Mouse (Mus musculus) small intestine, adult 2 months (tissue): ENCODE measurements around the gene N4bp3. TPM values are rescaled to one million over a fixed set of nuclear protein-coding genes. Genes with fewer than 3 reads are reported as not detected.
"Not testable (repeated sequence)": the region's sequence is repeated elsewhere in the genome, so short reads cannot be mapped to it uniquely, and the experiment has no call there.

Experiments
- H3K27ac ChIP-seq: fragments of 200-500 bp; 2 replicates; pipeline ENCODE4 v1.5.1; 2012; ENCODE audit warnings: low read depth, low read length, control low read depth, inconsistent platforms; ENCODE audit not compliant: insufficient read depth
- H3K27me3 ChIP-seq: fragments of 200-500 bp; 2 replicates; pipeline ENCODE4 v1.6.1; 2012; ENCODE audit warnings: mild to moderate bottlenecking, moderate library complexity, low read length, inconsistent platforms; ENCODE audit not compliant: control insufficient read depth, insufficient read depth
- H3K36me3 ChIP-seq: fragments of 200-500 bp; 2 replicates; pipeline ENCODE4 v1.6.1; 2012; ENCODE audit warnings: mild to moderate bottlenecking, low read length, control low read depth, inconsistent platforms; ENCODE audit not compliant: control insufficient read depth, insufficient read depth
- H3K4me1 ChIP-seq: fragments of 200-500 bp; 2 replicates; pipeline ENCODE4 v1.6.1; 2012; ENCODE audit warnings: low read length, inconsistent platforms, mixed read lengths; ENCODE audit not compliant: control insufficient read depth, insufficient read depth, insufficient read length
- H3K4me3 ChIP-seq: fragments of 200-500 bp; 2 replicates; pipeline ENCODE4 v1.5.1; 2012; ENCODE audit warnings: low read depth, mild to moderate bottlenecking, control low read depth, inconsistent platforms, low read length, moderate library complexity
- CTCF ChIP-seq: fragments of 200-500 bp; IDR thresholded peaks from 2 replicates; pipeline ENCODE4 v1.5.1; 2012; ENCODE audit warnings: low read depth, mild to moderate bottlenecking, control low read depth, inconsistent platforms, low read length, moderate library complexity, mixed read lengths; ENCODE audit not compliant: insufficient replicate concordance, insufficient read length; ENCODE audit errors: extremely low read depth
- POLR2A ChIP-seq: fragments of 200-500 bp; IDR thresholded peaks from 2 replicates; pipeline ENCODE4 v1.6.1; 2012; ENCODE audit warnings: low read depth, mild to moderate bottlenecking, control low read depth, inconsistent platforms, low read length, moderate library complexity
- WGBS: fragments of 180-500 bp; shearing (Covaris S2); methylation state at CpG from one replicate; pipeline ENCODE4 v1.1.7; 2018; 5-methylcytosine and 5-hydroxymethylcytosine counted together
- polyA plus RNA-seq: library from polyadenylated mRNA; depleted of rRNA; stranded (reverse); fragments of >200 nt; gene quantifications from 2 replicates; pipeline ENCODE4 v1.2.3, GENCODE M21; 2012; rRNA removed

N4bp3 gene
- polyA plus RNA-seq = 2.5 and 5.0 TPM in 2 replicates

DNA sequence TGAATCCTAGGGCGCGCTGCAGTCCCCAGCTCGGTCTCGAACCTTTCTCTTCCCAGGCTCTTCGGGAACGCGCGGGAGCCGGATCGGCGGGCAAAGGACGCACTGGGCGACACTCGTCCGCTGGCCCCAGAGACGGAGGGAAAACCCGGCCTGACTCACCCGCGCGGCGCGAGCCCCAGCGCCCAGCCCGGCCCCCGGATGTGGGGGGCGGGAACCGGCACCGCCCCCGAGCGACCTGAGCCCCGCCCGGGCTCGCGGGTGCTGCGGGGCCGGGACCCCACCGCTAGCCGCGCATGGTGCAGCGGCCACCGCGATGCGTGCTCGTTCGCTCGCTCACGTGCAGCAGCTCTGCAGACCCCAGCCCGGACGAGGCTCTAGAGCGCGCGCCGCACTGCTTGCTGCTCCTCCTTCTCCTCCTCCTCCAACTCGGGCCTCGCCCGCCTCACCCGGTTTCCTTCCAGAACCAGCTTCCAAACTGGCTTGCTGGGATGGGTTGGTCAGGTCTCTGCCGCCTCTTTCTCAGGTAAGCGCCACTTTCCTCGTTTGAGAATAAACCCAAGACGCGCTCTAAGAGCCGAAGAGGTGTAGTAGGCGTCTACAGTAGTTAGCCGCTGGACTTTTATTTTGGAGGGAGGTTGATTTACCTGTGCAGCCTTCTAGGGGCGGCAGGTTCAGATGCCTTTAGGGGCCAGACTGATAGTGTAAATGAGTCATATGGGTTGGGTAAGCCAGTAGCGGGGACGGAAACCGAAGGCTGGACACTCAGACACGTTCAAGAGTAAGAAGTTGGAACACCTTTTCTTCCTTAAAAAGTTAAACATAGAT, at the start of gene N4bp3, which contains the start of gene D930048N14Rik:
N4bp3 (minus strand) TSS at position 152 of the 825 bp plus-strand sequence.
D930048N14Rik (plus strand) TSS at position 264 of the 825 bp plus-strand sequence.
- Histone ChIP-seq H3K27me3 (no peaks in the 10 kb centered on the region), H3K4me1 (peaks cover 13% of the 10 kb centered on the region), H3K36me3 (no peaks in the 10 kb centered on the region), H3K27ac (peak within 1 kb of the TSS; percentile 53), H3K4me3 (peak within 1 kb of the TSS; percentile 93)
- TF ChIP-seq POLR2A (no peak; the same call in 1 of the 2 replicates), CTCF (no peak)
- WGBS = 2% methylated on average over 70 of the region's 70 CpGs

DNA sequence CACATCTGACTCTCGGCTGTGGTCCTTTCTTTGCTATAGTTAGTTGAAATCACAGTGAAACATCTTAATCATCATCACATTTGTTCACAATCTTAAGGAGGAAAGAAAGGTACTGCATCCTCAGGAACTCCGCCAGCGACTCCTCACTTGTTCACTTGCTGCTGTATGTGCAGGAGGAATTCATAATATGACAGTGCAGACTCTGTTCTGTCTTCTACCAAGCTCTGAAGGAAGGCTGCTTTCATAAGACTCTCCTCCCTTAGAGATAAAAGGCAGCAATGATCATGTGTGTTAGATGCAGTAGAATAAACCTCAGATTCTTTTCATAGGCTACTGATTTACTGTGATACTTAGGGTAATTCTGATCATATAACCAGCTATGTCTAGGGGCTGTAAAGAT, 44.3 kb upstream of the N4bp3 start:
- TF ChIP-seq CTCF (no peak), POLR2A (no peak)
- Histone ChIP-seq H3K36me3 (peaks cover 58% of the 10 kb centered on the region), H3K27ac (no peak overlapping the region), H3K4me3 (no peak overlapping the region), H3K27me3 (no peaks in the 10 kb centered on the region), H3K4me1 (no peaks in the 10 kb centered on the region)
- WGBS = 98% methylated on average over 3 of the region's 3 CpGs

DNA sequence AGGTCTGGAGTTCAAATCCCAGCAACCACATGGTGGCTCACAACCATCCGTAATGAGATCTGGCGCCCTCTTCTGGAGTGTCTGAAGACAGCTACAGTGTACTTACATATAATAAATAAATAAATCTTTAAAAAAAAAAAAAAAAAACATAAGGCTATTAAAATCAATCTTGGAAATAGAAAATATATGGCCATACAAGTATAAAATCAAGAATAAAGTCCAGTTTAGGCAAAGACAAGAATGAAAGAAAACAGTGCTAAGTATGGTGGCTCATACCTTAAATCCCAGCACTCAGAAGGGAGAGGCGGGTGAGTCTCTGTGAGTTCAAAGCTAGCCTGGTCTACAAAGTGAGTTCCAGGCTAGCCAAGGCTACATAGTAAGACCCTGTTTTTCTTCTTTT, 40.0 kb upstream of the N4bp3 start:
- H3K4me1 ChIP-seq, H3K27ac ChIP-seq, H3K4me3 ChIP-seq, H3K27me3 ChIP-seq: not testable (repeated sequence)
- 77% methylated on average over 3 of the region's 3 CpGs for WGBS
- peaks cover 21% of the 10 kb centered on the region for H3K36me3 ChIP-seq

DNA sequence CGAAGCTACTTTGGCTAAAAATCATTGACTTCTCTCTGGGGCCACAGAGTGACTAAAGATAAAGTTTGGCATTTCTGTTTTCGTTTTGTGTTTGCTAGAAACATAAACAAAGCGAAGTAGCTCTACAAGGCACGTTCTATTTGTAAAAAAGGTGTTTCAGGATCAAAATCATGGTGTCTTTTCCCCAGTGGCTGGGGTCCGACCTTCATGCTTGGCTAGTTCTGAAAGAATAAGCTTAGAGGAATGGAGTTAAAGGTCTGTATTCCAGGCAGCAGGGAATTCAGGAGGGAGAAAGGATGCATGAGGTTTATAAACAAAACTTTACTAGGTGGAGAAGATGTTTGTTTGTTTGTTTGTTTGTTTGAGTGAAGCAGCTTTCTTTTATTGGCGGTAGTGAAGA, 38.7 kb upstream of the N4bp3 start:
- 16% methylated on average over 6 of the region's 6 CpGs for WGBS
- H3K27ac ChIP-seq = peak overlapping the region; percentile 97

DNA sequence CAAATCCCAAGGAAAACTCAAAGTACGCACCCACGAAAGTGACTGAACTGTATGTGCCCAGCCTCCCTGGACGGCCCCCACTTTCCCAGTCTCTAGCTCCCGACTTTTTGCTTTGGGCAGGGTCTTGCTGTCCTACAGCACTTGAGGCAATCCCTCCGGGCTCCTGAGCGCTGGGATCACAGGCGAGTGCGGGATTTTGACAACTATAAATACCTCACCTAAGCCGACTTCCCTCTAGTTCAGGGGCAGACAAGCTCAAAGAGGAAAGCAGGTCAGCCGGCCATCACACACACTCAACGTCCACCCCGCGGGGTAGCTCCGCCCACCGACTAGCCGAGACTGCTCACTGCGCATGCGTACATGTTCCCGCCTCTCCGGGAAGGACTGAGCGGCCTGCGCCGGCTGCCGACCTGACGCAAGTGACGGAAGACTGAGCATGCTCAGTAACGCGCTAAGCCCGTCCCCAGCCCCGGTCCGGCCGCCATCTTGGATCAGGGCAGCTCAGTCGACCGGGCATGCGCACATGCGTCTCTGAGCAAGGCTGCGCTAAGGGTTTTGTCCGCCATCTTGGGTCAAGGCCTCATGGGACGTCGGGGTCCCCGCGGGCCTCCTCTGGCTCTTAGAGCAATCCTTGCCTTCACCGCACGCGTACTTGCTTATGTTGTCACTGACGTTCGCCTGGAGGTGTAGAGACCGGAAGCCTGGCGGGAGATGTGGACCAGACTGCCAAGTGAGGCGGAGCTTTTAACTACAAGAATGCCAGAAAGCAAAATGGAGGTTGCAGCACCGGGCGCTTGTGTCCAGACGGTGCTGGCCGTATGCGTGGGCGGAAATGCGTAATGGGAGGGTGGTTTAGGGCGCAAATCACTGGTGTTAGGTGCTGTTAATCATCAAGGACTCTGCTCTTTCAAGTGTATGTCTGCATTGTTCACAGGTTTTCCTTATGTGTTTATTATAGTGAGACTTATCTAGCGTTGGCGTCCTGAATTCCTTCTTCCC, 38.0 kb upstream of the N4bp3 start, which contains the start of gene 0610009B22Rik:
0610009B22Rik (minus strand) TSS at position 545 of the 999 bp plus-strand sequence.
- Histone ChIP-seq H3K4me1 (peaks cover 2% of the 10 kb centered on the region; the same call in 1 of the 2 replicates), H3K27me3 (no peaks in the 10 kb centered on the region), H3K36me3 (peaks cover 18% of the 10 kb centered on the region), H3K27ac (peak within 1 kb of the TSS; percentile 97), H3K4me3 (peak within 1 kb of the TSS; percentile 90)
- TF ChIP-seq POLR2A (peak; percentile 52; the same call in 1 of the 2 replicates), CTCF (no peak)
- WGBS = under 1% methylated on average over 60 of the region's 60 CpGs

More for the DNA sequence above, 38.7 kb upstream of the N4bp3 start:
- TF ChIP-seq CTCF = no peak
- TF ChIP-seq POLR2A = no peak
- Histone ChIP-seq H3K36me3 (peaks cover 19% of the 10 kb centered on the region), H3K27me3 (no peaks in the 10 kb centered on the region), H3K4me3 (no peak overlapping the region), H3K4me1 (peaks cover 2% of the 10 kb centered on the region; the same call in 1 of the 2 replicates)

DNA sequence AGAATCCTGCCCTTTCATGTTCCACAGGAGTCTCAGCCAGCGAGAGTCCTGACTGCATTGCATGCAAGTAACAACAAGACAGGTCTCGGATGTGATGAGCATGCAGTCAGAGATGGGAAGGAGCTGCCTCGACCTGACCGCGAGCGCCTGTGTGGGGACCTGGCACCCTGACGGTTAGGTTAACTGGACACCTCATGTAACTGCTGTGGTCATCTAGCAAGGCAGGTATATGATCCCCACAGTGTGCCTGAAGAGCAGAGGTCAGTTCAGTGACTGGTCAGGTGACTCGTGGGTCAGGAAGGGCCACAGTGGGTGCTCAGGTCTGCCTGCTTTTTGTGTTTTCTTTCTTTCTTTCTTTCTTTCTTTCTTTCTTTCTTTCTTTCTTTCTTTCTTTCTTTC, 31.3 kb upstream of the N4bp3 start:
- TF ChIP-seq CTCF (no peak), POLR2A (no peak)
- Histone ChIP-seq H3K36me3 (peaks cover 5% of the 10 kb centered on the region), H3K4me1 (peaks cover 3% of the 10 kb centered on the region; the same call in 1 of the 2 replicates), H3K27me3 (no peaks in the 10 kb centered on the region), H3K27ac (no peak overlapping the region), H3K4me3 (no peak overlapping the region)
- 45% methylated on average over 8 of the region's 8 CpGs for WGBS
